Mouse (Mus musculus) neural tube, embryonic 14.5 days (tissue): ENCODE results near the gene Adgrl1. TPM values are rescaled to one million over a fixed set of nuclear protein-coding genes. Genes with fewer than 3 reads are reported as not detected.

Source experiments
- ATAC-seq: fragments of 200-750 bp; cut with Nextera tagmentation; 2 replicates; pipeline ENCODE4 v1.8.0; 2017; ENCODE audit warnings: low read depth, mild to moderate bottlenecking, moderate TSS enrichment, moderate library complexity
- H3K27ac ChIP-seq: fragments of 300-500 bp; sonication (generic); 2 replicates; pipeline ENCODE4 v1.5.1; 2014; ENCODE audit warnings: low read depth, mild to moderate bottlenecking, control low read depth, low read length, moderate library complexity, mixed read lengths
- H3K27me3 ChIP-seq: fragments of 300-500 bp; sonication (generic); 2 replicates; pipeline ENCODE4 v1.6.1; 2014; ENCODE audit warnings: low read length; ENCODE audit not compliant: control insufficient read depth, insufficient read depth
- H3K36me3 ChIP-seq: fragments of 300-500 bp; sonication (generic); 2 replicates; pipeline ENCODE4 v1.6.1; 2014; ENCODE audit warnings: low read length, mixed read lengths; ENCODE audit not compliant: control insufficient read depth, insufficient read depth
- H3K4me1 ChIP-seq: fragments of 300-500 bp; sonication (generic); 2 replicates; pipeline ENCODE4 v1.6.1; 2014; ENCODE audit warnings: low read length; ENCODE audit not compliant: control insufficient read depth, insufficient read depth
- H3K4me2 ChIP-seq: fragments of 300-500 bp; sonication (generic); 2 replicates; pipeline ENCODE4 v1.6.1; 2014; ENCODE audit warnings: mild to moderate bottlenecking, low read depth, low read length, control low read depth
- H3K4me3 ChIP-seq: fragments of 300-500 bp; sonication (generic); 2 replicates; pipeline ENCODE4 v1.5.1; 2014; ENCODE audit warnings: low read depth, low read length, control low read depth, mixed read lengths
- H3K9ac ChIP-seq: fragments of 300-500 bp; sonication (generic); replicated peaks from 2 replicates; pipeline ENCODE4 v1.6.1; 2014; ENCODE audit warnings: low read depth, mild to moderate bottlenecking, control low read depth, low read length, mixed read lengths
- H3K9me3 ChIP-seq: fragments of 300-500 bp; sonication (generic); 2 replicates; pipeline ENCODE4 v1.6.1; 2016; ENCODE audit warnings: low read length; ENCODE audit not compliant: control insufficient read depth
- WGBS: fragments of 180-500 bp; shearing (Covaris S2); extraction: QIAGEN DNeasy Blood & Tissue Kit; methylation state at CpG from one replicate; pipeline ENCODE4 v1.1.7; 2014; 5-methylcytosine and 5-hydroxymethylcytosine counted together
- polyA plus RNA-seq: library from polyadenylated mRNA; unstranded; fragments of >200 nt; fragmentation: Nextera tagmentation; extraction: Ambion mirVana; gene quantifications from 2 replicates; pipeline ENCODE4 v1.2.1, GENCODE M21; 2014

The Adgrl1 gene
- polyA plus RNA-seq: 60.8 and 75.0 TPM in 2 replicates

DNA sequence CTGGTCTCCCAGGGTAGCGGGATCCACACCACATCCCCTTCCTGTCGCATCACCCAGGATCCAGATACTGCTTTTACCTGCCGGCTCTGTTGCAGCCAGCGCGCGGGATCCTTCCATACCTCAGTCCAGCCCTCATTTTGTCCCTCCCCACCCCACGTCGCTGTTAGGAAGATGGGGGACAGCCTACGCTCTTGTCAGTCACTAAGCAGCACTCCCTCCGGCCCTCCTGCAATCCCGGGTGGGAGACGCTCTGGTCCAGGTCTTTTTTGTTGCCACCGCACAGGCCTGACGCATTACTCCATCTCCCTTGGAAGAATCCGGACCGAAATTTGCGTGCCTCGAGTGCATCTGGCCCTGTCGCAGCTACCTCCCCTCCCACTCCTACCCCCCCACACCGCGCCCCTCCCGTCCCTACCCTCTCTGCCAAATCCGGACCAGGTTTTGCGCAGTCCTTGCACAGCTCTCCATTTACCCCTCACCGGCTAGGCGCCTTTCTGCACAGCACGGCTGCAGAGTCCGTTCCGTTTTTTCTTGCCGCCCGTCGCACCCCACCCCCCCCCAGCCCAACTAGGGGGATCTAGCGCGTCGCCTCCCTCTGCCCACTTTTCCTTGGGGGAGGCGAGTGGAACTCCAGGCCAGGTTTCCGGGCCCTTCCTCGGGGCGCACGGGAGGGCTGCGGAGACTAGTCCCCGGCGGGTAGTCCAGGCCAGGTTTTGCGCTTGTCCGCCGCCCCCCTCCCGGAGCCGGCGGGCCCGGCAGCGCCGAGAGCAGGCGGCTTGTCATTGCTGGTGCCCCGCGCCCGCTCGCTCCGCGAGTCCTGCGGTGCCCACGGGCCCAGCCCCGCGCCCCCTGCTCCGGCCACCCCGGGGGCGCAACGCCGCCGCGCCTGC, at the start of gene Adgrl1:
Gene Adgrl1 (plus strand): TSS at position 743 of the 890 bp plus-strand sequence.
- H3K9ac ChIP-seq: peak within 1 kb of the TSS; percentile 99
- H3K27ac ChIP-seq: peak within 1 kb of the TSS; percentile 98
- H3K9me3 ChIP-seq: no peaks in the 10 kb centered on the region
- H3K4me1 ChIP-seq: peaks cover 26% of the 10 kb centered on the region
- peak; percentile 91 for ATAC-seq
- peak within 1 kb of the TSS; percentile 62 for H3K4me2 ChIP-seq
- H3K36me3 ChIP-seq: no peaks in the 10 kb centered on the region
- H3K4me3 ChIP-seq: peak within 1 kb of the TSS; percentile 97
- WGBS: under 1% methylated on average over 68 of the region's 70 CpGs
- peaks cover 2% of the 10 kb centered on the region; the same call in 1 of the 2 replicates for H3K27me3 ChIP-seq

DNA sequence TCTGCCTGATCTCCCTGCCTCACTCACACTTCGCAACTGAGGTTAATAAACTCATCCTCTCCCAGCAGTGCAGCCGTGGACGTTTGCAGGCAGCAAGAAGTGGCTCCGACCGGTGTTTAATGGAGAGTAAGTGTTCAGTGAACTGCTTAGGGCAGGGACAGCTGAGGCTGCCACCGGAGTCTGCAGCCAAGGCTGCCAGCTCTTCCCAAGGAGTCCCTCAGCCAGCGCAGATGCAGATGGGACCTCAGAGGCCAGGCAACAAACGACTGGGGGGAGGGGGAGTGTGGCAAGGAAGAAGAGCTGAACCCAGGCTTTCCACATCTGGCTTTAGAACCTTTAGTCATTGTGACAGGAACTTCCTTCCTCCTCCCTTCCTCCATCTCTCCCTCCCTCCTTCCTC, 47.6 kb upstream of the Adgrl1 start:
- Histone ChIP-seq H3K9ac (no peak overlapping the region), H3K27me3 (no peaks in the 10 kb centered on the region), H3K4me3 (no peak overlapping the region), H3K4me2 (no peak overlapping the region), H3K36me3 (no peaks in the 10 kb centered on the region), H3K9me3 (no peaks in the 10 kb centered on the region), H3K27ac (no peak overlapping the region), H3K4me1 (no peaks in the 10 kb centered on the region)
- 10% methylated on average over 7 of the region's 8 CpGs for WGBS
- no peak for ATAC-seq

DNA sequence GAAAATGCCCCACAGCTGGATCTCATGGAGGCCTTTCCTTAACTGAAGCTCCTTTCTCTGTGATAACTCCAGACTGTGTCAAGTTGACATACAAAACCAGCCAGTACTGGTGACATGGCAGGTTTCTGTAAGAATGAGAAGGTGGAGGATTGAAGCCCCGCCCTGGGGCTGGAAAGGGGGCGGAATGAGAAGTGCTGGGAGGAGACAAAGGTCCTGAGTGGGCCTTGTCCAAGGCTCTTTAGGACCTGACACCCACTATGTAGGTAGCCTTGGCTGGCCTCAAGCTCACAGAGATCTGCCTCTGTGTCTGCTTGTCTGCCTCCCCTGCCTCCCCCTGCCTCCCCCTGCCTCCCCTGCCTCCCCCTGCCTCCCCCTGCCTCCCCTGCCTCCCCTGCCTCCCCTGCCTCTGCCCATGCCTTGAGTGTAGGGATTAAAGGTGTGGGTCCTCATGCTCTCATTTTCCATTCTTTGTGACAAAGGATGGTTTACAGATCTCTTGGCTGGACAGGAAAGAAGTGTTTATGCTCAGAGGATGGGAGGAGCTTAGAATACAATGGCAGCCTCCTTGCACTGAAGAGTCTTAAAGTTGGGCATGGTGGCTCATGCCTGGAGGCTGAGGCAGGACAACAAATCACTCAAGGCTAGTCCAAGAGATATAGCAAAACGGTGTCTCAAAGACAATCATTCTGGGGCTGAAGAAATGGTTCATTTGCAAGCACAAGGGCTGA, 46.4 kb upstream of the Adgrl1 start:
- no peaks in the 10 kb centered on the region for H3K27me3 ChIP-seq
- 68% methylated on average over 3 of the region's 3 CpGs for WGBS
- no peak overlapping the region for H3K4me2 ChIP-seq
- H3K4me3 ChIP-seq: no peak overlapping the region
- no peaks in the 10 kb centered on the region for H3K9me3 ChIP-seq
- ATAC-seq: no peak
- H3K27ac ChIP-seq: no peak overlapping the region
- H3K9ac ChIP-seq: no peak overlapping the region
- H3K36me3 ChIP-seq: no peaks in the 10 kb centered on the region
- no peaks in the 10 kb centered on the region for H3K4me1 ChIP-seq

DNA sequence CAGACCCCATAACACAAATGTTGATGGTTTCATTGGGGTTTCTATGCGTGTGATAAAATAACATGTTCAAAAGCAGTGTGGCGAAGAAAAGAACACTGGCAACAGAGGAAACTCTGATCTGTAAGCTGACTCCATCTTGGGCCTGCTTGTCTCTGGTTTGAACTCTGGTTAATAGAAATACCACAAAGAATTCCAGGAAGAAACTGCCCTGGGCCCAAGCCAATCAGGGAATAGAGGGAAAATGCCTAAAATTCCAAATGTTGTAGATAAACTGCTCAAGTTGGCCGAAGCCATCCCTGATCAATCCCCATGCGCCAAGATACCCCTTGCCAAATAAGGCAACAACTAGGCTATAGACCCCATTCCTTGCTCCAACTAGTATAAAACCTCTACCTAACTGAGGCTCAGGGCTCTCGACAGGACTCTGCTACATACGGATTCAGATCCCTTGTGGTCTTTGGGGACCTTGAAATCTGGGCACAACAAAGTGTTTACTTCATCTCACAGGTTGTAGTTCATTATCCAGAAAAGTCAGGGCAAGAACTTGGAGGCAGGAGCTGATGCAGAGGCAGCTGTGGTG, 43.3 kb upstream of the Adgrl1 start:
- H3K9ac ChIP-seq: no peak overlapping the region
- no peak for ATAC-seq
- no peaks in the 10 kb centered on the region for H3K9me3 ChIP-seq
- no peak overlapping the region for H3K27ac ChIP-seq
- no peaks in the 10 kb centered on the region for H3K36me3 ChIP-seq
- H3K4me2 ChIP-seq: no peak overlapping the region
- H3K4me1 ChIP-seq: no peaks in the 10 kb centered on the region
- H3K4me3 ChIP-seq: no peak overlapping the region
- no peaks in the 10 kb centered on the region for H3K27me3 ChIP-seq
- WGBS: 93% methylated on average over 6 of the region's 6 CpGs

DNA sequence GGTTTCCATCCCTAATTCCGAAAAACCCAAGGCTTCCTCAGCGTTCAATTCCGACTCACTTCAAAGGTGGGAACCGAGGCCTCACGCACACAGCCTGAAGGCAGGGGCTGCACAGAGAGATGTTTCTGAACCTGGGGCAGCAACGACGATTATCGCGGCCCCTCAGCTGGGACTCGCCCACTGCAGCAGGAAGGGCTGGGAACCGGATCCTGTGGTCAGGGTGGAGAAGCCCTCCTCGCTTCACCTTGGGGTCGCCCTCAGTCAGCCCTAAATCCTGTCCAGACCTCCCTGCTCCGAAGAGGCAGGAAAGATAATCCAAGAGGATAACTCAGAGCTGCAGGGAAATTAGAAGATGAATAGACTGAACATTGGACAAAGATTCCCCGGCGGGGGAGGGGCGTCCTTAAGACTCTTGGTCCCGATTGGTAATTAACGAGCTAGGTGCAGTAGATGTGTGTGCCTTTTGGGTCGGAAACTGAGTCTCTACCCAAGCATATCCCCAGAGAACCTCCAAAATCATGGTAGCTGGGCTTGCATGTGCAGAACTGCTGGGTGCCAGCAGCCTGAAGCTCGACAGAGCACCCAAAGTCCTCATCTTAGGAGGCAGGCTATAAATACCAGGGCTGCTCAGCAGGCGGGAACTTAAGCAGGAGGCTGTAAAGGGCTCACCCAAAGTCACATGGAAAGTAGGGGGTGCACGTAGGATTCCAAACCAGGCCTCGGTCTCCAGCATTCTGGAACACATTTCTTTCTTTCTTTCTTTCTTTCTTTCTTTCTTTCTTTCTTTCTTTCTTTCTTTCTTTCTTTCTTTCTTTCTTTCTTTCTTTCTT, 37.3 kb upstream of the Adgrl1 start:
- H3K9ac ChIP-seq: 0 out of 2 replicates have a peak overlapping the region, but pooled peaks have one; percentile 25
- no peak for ATAC-seq
- WGBS: 8% methylated on average over 24 of the region's 24 CpGs

DNA sequence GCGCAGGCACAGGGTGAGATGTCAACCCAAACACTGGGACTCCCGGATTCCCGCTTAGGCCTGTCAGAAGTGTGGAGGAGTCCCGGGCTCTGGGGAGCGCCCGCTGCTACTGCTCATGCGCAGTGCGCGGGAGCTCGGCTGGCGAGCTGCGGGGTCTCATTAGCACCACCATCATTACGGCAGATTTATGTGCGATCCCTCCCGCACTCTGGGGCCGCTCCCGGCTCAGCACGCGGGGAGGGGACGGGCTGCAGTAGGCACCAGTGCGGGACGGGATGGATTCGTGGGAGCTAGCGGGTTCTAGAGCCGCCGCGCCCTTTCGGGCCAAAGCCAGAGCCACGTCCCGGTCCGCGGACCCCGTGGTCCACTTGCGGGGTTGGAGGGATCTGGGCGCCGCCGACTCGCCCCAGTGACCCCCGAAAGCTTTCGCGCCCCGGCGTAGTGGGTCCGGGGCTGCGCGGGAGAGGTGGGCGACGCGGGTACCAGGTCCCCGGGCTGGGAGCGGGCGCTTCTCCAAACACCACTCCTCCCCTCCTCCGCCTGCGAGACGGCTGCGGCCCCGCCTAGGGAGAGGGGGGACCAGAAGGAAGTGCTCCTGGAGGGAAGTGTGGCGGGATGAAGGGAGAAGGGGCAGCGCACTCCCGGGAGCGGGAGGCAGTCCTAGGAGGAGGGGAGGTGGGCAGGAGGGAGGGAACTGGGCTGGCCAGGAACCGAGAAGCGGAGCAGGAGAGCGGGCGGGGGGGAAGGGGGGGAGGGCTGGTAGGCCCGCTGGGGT, 24.8 kb upstream of the Adgrl1 start:
- H3K4me1 ChIP-seq: peaks cover 10% of the 10 kb centered on the region
- WGBS: under 1% methylated on average over 60 of the region's 66 CpGs
- H3K9me3 ChIP-seq: no peaks in the 10 kb centered on the region
- no peaks in the 10 kb centered on the region for H3K36me3 ChIP-seq
- peak; percentile 86 for ATAC-seq
- no peaks in the 10 kb centered on the region for H3K27me3 ChIP-seq
- peak overlapping the region; percentile 62 for H3K4me3 ChIP-seq
- H3K27ac ChIP-seq: peak overlapping the region; percentile 87
- H3K4me2 ChIP-seq: peak overlapping the region; percentile 91
- peak overlapping the region; percentile 83 for H3K9ac ChIP-seq

More for the DNA sequence above, 37.3 kb upstream of the Adgrl1 start:
- H3K4me3 ChIP-seq: no peak overlapping the region; the same call in 1 of the 2 replicates
- no peaks in the 10 kb centered on the region for H3K9me3 ChIP-seq
- H3K27ac ChIP-seq: no peak overlapping the region
- 0 out of 2 replicates have a peak, but pooled peaks cover 2% of the 10 kb centered on the region for H3K4me1 ChIP-seq
- H3K27me3 ChIP-seq: no peaks in the 10 kb centered on the region; the same call in 1 of the 2 replicates
- no peaks in the 10 kb centered on the region for H3K36me3 ChIP-seq
- H3K4me2 ChIP-seq: peak overlapping the region; percentile 42

DNA sequence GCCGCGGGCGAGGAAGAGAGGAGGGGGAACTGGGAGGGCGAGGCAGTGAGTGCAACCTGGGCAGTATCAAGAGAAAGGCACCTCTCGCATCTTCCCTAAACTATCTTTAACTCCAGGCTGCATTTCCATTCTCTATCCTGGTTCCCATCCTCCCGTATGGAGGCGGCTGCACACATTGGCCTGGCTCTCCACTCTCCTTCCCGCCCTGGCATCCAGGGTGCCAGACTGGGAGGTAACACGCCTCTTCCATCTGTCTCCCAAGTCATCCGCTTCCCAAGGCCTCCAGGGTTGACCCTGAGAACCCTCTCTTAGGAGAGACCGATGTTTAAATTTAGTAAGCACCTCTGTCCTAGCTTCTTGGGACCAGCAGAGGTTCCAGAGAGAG, 24.3 kb upstream of the Adgrl1 start:
- Histone ChIP-seq H3K4me2 (peak overlapping the region; percentile 91), H3K27me3 (no peaks in the 10 kb centered on the region), H3K4me1 (peaks cover 10% of the 10 kb centered on the region), H3K4me3 (peak overlapping the region; percentile 62), H3K27ac (peak overlapping the region; percentile 87; the same call in 1 of the 2 replicates), H3K36me3 (no peaks in the 10 kb centered on the region), H3K9me3 (no peaks in the 10 kb centered on the region), H3K9ac (peak overlapping the region; percentile 83)
- under 1% methylated on average over 9 of the region's 11 CpGs for WGBS
- ATAC-seq: peak; percentile 50; the same call in 1 of the 2 replicates
